Mouse (Mus musculus): ENCODE results near the gene Rbm20. TPM values are rescaled to one million over a fixed set of nuclear protein-coding genes. Genes with fewer than 3 reads are reported as not detected.

Gene Rbm20
- polyA plus RNA-seq, 1 experiment from 2014 or later = 2.5 TPM

- Histone ChIP-seq H3K27ac (replicated peaks) (no peak overlapping the region), H3K4me2 (replicated peaks; ENCODE audit: low read depth) (no peak overlapping the region), H3K4me1 (replicated peaks; ENCODE audit: control insufficient read depth, insufficient read depth) (no peaks in the 10 kb centered on the region; the same call in 1 of the 2 replicates), H3K4me3 (ENCODE audit: low read depth, low read length) (no peak overlapping the region), H3K27me3 (ENCODE audit: control insufficient read depth, insufficient read depth, low read length) (no peaks in the 10 kb centered on the region), H3K9ac (ENCODE audit: low read length) (no peak overlapping the region), H3K9me3 (ENCODE audit: control insufficient read depth, low read length) (no peaks in the 10 kb centered on the region), H3K36me3 (ENCODE audit: control insufficient read depth, insufficient read depth, low read length) (no peaks in the 10 kb centered on the region)
- DNase-seq (ENCODE audit: low spot score) = no peak
- 90% methylated on average over 9 of the region's 9 CpGs for WGBS
- no peak for TF ChIP-seq EP300 (optimal IDR thresholded peaks at IDR 0.05)
- TF ChIP-seq CTCF (IDR thresholded peaks at IDR 0.05; ENCODE audit: low read depth) = no peak
- ATAC-seq (ENCODE audit: low FRiP score, low TSS enrichment) = no peak
Measured at GRCm38 (mm10) chr19:53664831-53665230, 12.3 kb upstream of the Rbm20 start.

GRCm38 (mm10) chr19:53665391-53665790 is 11.7 kb upstream of the Rbm20 start:
- no peak overlapping the region for H3K4me2 ChIP-seq (replicated peaks; ENCODE audit: low read depth)
- H3K9me3 ChIP-seq (ENCODE audit: control insufficient read depth, low read length) = no peaks in the 10 kb centered on the region
- no peak overlapping the region for H3K4me3 ChIP-seq (ENCODE audit: low read depth, low read length)
- WGBS = 91% methylated on average over 4 of the region's 4 CpGs
- no peak for ATAC-seq (ENCODE audit: low FRiP score, low TSS enrichment)
- H3K27me3 ChIP-seq (ENCODE audit: control insufficient read depth, insufficient read depth, low read length) = no peaks in the 10 kb centered on the region
- H3K4me1 ChIP-seq (replicated peaks; ENCODE audit: control insufficient read depth, insufficient read depth) = no peaks in the 10 kb centered on the region; the same call in 1 of the 2 replicates
- no peak for DNase-seq (ENCODE audit: low spot score)
- H3K27ac ChIP-seq (replicated peaks) = no peak overlapping the region
- TF ChIP-seq EP300 (optimal IDR thresholded peaks at IDR 0.05) (no peak), CTCF (IDR thresholded peaks at IDR 0.05; ENCODE audit: low read depth) (no peak)
- no peak overlapping the region for H3K9ac ChIP-seq (ENCODE audit: low read length)
- no peaks in the 10 kb centered on the region for H3K36me3 ChIP-seq (ENCODE audit: control insufficient read depth, insufficient read depth, low read length)

DNA sequence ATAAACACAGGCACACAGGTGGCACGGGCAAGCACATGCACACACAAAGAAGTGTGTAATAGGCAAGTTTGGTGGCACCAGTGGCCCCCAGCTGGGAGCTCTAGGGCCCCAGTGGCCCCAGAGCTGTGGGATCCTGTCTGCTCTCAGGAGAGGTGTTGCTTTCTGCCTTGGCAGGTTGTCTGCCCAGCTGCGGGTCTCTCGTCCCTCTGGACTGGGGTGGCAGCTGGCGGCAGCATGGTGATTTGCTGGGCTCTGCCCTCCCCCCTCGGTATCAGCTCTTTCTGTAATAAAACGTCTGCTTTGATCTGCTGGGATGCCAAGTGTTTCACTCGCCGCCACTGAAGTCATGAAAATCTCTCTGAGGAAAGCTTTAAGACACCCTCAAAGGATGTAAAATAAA is 10.4 kb upstream of the Rbm20 start:
- Histone ChIP-seq H3K27ac (replicated peaks) (no peak overlapping the region), H3K9me3 (ENCODE audit: control insufficient read depth, low read length) (no peaks in the 10 kb centered on the region), H3K4me1 (replicated peaks; ENCODE audit: control insufficient read depth, insufficient read depth) (no peaks in the 10 kb centered on the region; the same call in 1 of the 2 replicates), H3K4me3 (ENCODE audit: low read depth, low read length) (no peak overlapping the region), H3K27me3 (ENCODE audit: control insufficient read depth, insufficient read depth, low read length) (no peaks in the 10 kb centered on the region), H3K4me2 (replicated peaks; ENCODE audit: low read depth) (no peak overlapping the region), H3K36me3 (ENCODE audit: control insufficient read depth, insufficient read depth, low read length) (no peaks in the 10 kb centered on the region), H3K9ac (ENCODE audit: low read length) (no peak overlapping the region)
- no peak for DNase-seq (ENCODE audit: low spot score)
- TF ChIP-seq CTCF (IDR thresholded peaks at IDR 0.05; ENCODE audit: low read depth) = no peak
- TF ChIP-seq EP300 (optimal IDR thresholded peaks at IDR 0.05) = no peak
- 37% methylated on average over 8 of the region's 8 CpGs for WGBS
- no peak for ATAC-seq (ENCODE audit: low FRiP score, low TSS enrichment)

GRCm38 (mm10) chr19:53668821-53669220 is 8.3 kb upstream of the Rbm20 start:
- Histone ChIP-seq H3K4me3 (ENCODE audit: low read depth, low read length) (no peak overlapping the region), H3K4me2 (replicated peaks; ENCODE audit: low read depth) (no peak overlapping the region), H3K4me1 (replicated peaks; ENCODE audit: control insufficient read depth, insufficient read depth) (no peaks in the 10 kb centered on the region), H3K27me3 (ENCODE audit: control insufficient read depth, insufficient read depth, low read length) (no peaks in the 10 kb centered on the region), H3K36me3 (ENCODE audit: control insufficient read depth, insufficient read depth, low read length) (no peaks in the 10 kb centered on the region), H3K9me3 (ENCODE audit: control insufficient read depth, low read length) (no peaks in the 10 kb centered on the region), H3K9ac (ENCODE audit: low read length) (no peak overlapping the region), H3K27ac (replicated peaks) (no peak overlapping the region)
- WGBS = 86% methylated on average over 7 of the region's 7 CpGs
- DNase-seq (ENCODE audit: low spot score) = no peak
- TF ChIP-seq CTCF (IDR thresholded peaks at IDR 0.05; ENCODE audit: low read depth) (no peak), EP300 (optimal IDR thresholded peaks at IDR 0.05) (no peak)
- ATAC-seq (ENCODE audit: low FRiP score, low TSS enrichment) = no peak

DNA sequence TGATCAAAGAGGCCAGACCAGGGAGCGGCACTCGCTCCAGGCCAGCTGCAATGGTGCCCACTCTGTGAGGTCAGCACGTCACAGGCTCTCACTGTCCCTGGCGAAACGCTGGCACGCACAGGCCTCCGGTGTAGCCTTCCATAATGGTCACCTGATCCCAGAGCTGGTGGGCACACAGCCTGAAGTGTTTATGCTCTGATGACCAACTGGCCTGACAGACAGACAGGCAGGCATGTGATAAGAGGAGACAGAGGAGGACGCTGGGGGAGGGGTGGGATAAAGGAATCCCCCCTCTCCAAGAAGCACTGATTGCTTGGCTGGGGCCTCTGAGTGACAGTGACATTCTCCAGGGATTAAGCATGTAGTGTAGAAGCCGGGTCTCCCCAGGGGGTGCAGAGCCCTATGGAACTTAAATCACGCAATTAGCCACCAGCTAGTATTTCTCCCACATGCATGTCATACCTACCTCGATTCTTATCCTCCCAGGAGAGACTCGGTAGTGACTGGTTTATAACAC is 6.4 kb upstream of the Rbm20 start:
- Histone ChIP-seq H3K27ac (replicated peaks) (no peak overlapping the region), H3K36me3 (ENCODE audit: control insufficient read depth, insufficient read depth, low read length) (no peaks in the 10 kb centered on the region), H3K4me3 (ENCODE audit: low read depth, low read length) (no peak overlapping the region), H3K27me3 (ENCODE audit: control insufficient read depth, insufficient read depth, low read length) (no peaks in the 10 kb centered on the region), H3K4me1 (replicated peaks; ENCODE audit: control insufficient read depth, insufficient read depth) (no peaks in the 10 kb centered on the region), H3K9me3 (ENCODE audit: control insufficient read depth, low read length) (no peaks in the 10 kb centered on the region), H3K9ac (ENCODE audit: low read length) (no peak overlapping the region), H3K4me2 (replicated peaks; ENCODE audit: low read depth) (no peak overlapping the region)
- ATAC-seq (ENCODE audit: low FRiP score, low TSS enrichment) (no peak), DNase-seq (ENCODE audit: low spot score) (no peak)
- TF ChIP-seq EP300 (optimal IDR thresholded peaks at IDR 0.05) = no peak
- TF ChIP-seq CTCF (IDR thresholded peaks at IDR 0.05; ENCODE audit: low read depth) = no peak
- 49% methylated on average over 12 of the region's 12 CpGs for WGBS

DNA sequence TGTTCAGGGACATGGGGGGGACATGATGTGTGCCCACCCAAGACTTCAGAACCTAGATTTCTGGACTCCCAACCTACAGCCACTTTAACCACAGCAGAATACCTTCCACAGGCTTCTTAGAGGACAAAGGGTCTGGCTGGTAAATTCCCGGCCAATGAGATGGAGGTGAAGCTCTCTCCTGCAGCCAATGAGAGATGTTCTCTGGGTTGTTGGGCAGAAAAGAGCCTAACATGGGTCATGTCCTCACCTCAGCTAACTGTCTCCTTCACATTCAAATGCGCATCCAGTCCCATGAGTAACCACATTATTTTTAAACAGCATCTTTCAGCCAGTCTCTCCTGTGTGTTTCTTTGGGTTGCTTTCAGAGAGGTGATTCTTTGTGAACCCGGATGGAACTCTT is 5.7 kb upstream of the Rbm20 start:
- Histone ChIP-seq H3K9me3 (ENCODE audit: control insufficient read depth, low read length) (no peaks in the 10 kb centered on the region), H3K9ac (ENCODE audit: low read length) (no peak overlapping the region), H3K4me3 (ENCODE audit: low read depth, low read length) (no peak overlapping the region), H3K27ac (replicated peaks) (no peak overlapping the region), H3K4me1 (replicated peaks; ENCODE audit: control insufficient read depth, insufficient read depth) (peaks cover 3% of the 10 kb centered on the region), H3K4me2 (replicated peaks; ENCODE audit: low read depth) (no peak overlapping the region), H3K36me3 (ENCODE audit: control insufficient read depth, insufficient read depth, low read length) (no peaks in the 10 kb centered on the region), H3K27me3 (ENCODE audit: control insufficient read depth, insufficient read depth, low read length) (no peaks in the 10 kb centered on the region)
- ATAC-seq (ENCODE audit: low FRiP score, low TSS enrichment) (no peak), DNase-seq (ENCODE audit: low spot score) (no peak)
- WGBS = 66% methylated on average over 3 of the region's 3 CpGs
- TF ChIP-seq CTCF (IDR thresholded peaks at IDR 0.05; ENCODE audit: low read depth) = no peak
- no peak for TF ChIP-seq EP300 (optimal IDR thresholded peaks at IDR 0.05)

Data from stomach, postnatal 0 days (tissue).